Mouse (Mus musculus) testis, adult 2 months (tissue): Measurements from ENCODE around the gene Slc4a4. TPM values are rescaled to one million over a fixed set of nuclear protein-coding genes. Genes with fewer than 3 reads are reported as not detected.
A peak's percentile ranks its signal among the peaks of the same experiment; 100 is the strongest.

Experiments
- H3K27ac ChIP-seq: fragments of 200-500 bp; 2 replicates; pipeline ENCODE4 v1.5.1; 2012; ENCODE audit warnings: low read depth, low read length; ENCODE audit not compliant: control insufficient read depth, insufficient read depth
- H3K27me3 ChIP-seq: fragments of 200-500 bp; 2 replicates; pipeline ENCODE4 v1.6.1; 2012; ENCODE audit warnings: mild to moderate bottlenecking, low read length, moderate library complexity; ENCODE audit not compliant: control insufficient read depth, insufficient read depth
- H3K36me3 ChIP-seq: fragments of 200-500 bp; 2 replicates; pipeline ENCODE4 v1.6.1; 2012; ENCODE audit warnings: mild to moderate bottlenecking, low read length; ENCODE audit not compliant: control insufficient read depth, insufficient read depth
- H3K4me1 ChIP-seq: fragments of 200-500 bp; 2 replicates; pipeline ENCODE4 v1.6.1; 2012; ENCODE audit warnings: low read length; ENCODE audit not compliant: control insufficient read depth, insufficient read depth
- H3K4me3 ChIP-seq: fragments of 200-500 bp; 2 replicates; pipeline ENCODE4 v1.5.1; 2012; ENCODE audit warnings: low read depth, mild to moderate bottlenecking, low read length, moderate library complexity, mixed read lengths; ENCODE audit not compliant: control insufficient read depth
- CTCF ChIP-seq: fragments of 200-500 bp; IDR thresholded peaks from 2 replicates; pipeline ENCODE4 v1.5.1; 2012; ENCODE audit warnings: low read depth, mild to moderate bottlenecking, inconsistent platforms, low read length, moderate library complexity; ENCODE audit not compliant: control insufficient read depth, insufficient read depth, insufficient replicate concordance
- POLR2A ChIP-seq: fragments of 200-500 bp; IDR thresholded peaks from 2 replicates; pipeline ENCODE4 v1.6.1; 2012; ENCODE audit warnings: low read depth, mild to moderate bottlenecking, inconsistent platforms, low read length, moderate library complexity; ENCODE audit not compliant: control insufficient read depth
- polyA plus RNA-seq: library from polyadenylated mRNA; depleted of rRNA; stranded (reverse); fragments of >200 nt; gene quantifications from 2 replicates; pipeline ENCODE4 v1.2.3, GENCODE M21; 2012

Slc4a4 gene
- polyA plus RNA-seq, 1 experiment, result 0.38 TPM

DNA sequence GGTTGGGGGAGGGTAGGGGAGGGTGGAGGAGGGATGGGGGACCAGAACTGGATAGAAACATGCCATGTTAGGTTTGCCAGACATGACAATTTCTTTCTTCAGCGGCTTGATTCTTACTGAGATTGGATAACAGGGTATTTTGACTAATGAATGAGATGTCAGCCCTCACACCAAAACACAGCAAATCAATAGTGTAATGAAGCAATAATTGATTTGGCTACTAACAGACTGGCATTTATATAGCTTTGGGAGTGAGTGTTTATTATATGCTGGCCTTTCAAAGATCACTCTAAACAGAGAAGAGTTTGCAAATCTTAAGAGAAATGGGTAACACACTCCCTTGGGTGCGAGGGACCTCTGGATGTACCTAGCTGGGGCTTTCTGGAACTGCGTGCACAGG, 30.6 kb downstream of the Slc4a4 start:
- H3K4me1 ChIP-seq, result no peaks in the 10 kb centered on the region
- H3K27me3 ChIP-seq, result no peaks in the 10 kb centered on the region
- H3K27ac ChIP-seq, result no peak overlapping the region
- no peak for TF ChIP-seq POLR2A
- no peak for TF ChIP-seq CTCF
- H3K4me3 ChIP-seq, result no peak overlapping the region
- no peaks in the 10 kb centered on the region for H3K36me3 ChIP-seq

DNA sequence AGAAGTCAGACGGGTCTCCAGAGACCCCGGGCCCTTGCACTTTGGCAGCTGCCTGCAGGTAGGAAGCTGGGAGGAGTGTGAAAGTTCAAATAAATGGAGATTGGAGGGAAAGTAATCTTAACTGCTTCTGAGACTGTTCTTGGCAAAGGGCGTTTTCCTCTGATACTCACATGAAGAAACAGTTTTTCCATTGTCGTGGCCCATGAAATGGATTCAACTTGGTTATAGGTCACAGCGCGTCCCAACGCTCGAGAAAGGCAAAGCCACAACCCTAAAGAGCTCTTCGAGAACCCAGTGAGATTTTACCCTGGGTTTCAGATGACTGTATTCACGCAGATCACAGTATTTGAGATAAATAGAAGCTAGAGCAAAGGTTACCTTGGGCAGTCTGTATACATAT, 31.0 kb downstream of the Slc4a4 start:
- H3K27me3 ChIP-seq, result no peaks in the 10 kb centered on the region
- no peaks in the 10 kb centered on the region for H3K36me3 ChIP-seq
- no peaks in the 10 kb centered on the region for H3K4me1 ChIP-seq
- TF ChIP-seq POLR2A (no peak), CTCF (no peak)
- no peak overlapping the region for H3K4me3 ChIP-seq
- no peak overlapping the region for H3K27ac ChIP-seq

DNA sequence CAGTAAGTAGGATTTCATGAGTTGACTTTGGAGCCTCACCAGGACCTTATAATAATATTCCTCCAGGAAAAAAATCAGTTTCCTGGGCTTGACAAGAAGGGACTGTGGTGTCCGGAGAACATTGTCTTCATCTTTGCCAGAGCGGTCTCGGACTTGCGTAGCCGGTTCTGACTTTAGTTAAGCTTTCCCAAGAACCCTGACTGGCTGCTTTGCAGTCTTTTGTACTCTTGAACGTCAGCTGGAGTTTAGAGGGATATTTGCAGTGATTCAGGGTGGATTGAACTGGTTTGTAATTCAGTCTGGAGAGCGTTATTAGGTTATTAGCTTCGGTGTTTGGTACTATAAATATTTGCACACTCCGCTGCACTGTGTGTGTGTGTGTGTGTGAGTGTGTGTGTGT, 31.9 kb downstream of the Slc4a4 start:
- Histone ChIP-seq H3K27me3 (no peaks in the 10 kb centered on the region), H3K4me1 (no peaks in the 10 kb centered on the region)

DNA sequence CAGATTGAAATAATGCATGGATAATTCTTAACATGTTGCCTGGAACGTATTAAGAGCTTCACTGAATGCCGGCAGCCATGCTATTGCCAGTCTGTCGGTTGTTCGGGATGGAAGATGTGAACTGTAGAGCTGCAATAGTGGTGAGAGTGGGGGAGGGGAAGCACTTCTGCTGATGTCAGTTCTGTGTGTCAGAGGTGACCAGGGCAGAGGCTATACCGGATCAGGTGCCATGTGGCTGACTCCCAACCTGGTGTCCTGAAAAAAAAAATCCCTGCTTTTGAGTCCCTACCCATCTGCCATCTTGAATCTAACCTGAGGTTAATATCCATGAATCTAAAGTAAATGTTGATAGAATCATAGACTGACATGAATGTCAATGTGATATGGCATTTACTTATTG, 39.0 kb downstream of the Slc4a4 start:
- Histone ChIP-seq H3K27me3 (no peaks in the 10 kb centered on the region), H3K36me3 (no peaks in the 10 kb centered on the region), H3K4me3 (no peak overlapping the region), H3K4me1 (peaks cover 6% of the 10 kb centered on the region), H3K27ac (no peak overlapping the region)
- TF ChIP-seq POLR2A, result no peak

More for the DNA sequence above, 31.9 kb downstream of the Slc4a4 start:
- Histone ChIP-seq H3K36me3 (no peaks in the 10 kb centered on the region), H3K4me3 (no peak overlapping the region), H3K27ac (no peak overlapping the region)
- TF ChIP-seq CTCF (no peak), POLR2A (no peak)

DNA sequence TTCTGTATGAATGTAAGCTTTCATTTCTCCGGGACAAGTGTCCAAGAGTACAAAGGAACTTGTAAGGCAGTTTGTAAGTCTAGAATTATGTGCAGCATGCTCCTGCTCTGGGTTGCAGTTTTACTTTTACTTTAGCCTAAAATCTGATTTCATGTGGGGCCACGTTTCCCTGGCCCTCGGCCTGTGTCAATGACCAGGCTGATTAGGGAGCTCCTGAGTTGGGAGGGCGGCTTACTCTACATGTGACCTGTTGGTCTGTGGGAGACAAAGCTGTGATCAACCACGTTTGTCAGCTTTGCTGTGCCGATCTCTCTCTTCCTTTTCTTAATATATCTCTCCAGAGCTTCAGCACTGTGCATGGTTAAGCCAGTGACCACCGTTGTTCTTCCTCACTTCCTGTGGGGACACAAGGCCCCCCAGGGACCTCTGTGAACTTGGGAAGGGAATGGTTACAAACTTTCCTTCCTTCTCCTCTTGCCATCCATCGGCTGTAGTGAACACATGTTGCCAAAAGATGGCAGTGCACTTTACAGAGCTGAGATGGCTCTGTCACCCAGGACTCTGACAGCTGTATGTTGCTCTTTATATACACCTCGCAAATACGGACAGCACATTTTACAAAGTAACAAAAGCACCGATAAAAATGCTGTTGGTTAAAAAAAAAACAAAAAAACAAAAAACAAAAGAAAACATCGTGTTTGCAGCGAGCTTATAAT, 41.7 kb downstream of the Slc4a4 start:
- no peaks in the 10 kb centered on the region for H3K27me3 ChIP-seq
- H3K4me1 ChIP-seq, result peaks cover 6% of the 10 kb centered on the region
- H3K27ac ChIP-seq, result no peak overlapping the region
- no peak overlapping the region for H3K4me3 ChIP-seq
- H3K36me3 ChIP-seq, result no peaks in the 10 kb centered on the region
- TF ChIP-seq CTCF (no peak), POLR2A (no peak)

DNA sequence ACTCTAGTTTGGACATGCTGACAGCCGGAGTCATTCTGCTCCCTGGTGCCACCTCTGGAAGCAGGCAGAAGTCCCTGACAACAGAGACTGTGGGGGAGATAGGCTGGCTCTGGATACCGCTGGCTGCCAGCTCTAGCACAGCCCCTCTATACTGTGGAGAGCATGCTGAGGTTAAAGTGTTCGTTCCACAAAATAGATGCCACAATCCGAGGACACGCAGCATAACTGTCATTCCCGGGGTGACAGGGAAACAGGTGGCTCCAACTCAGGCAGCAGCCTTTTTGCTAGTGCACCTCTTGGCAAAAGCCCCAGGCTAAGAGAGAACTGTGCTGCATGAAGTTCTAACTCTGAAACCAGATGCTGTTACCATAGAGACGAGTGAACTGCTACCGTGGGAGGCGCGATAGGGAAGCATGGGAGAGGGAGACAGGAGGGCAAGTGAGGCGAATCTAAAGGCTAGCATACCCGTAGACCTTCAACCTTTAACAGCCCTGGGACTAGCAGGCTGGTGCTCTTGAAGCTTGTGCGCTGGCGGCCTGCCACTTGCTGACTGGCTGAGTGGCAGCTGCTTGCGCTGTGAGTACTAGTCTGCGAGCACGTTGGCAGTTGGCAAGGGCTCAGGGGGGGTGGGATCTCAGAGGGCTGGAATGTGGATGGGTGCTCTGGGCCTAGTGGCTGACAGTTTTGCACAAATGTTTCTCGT, 42.9 kb downstream of the Slc4a4 start:
- Histone ChIP-seq H3K27me3 (no peaks in the 10 kb centered on the region), H3K36me3 (no peaks in the 10 kb centered on the region), H3K4me1 (peaks cover 6% of the 10 kb centered on the region), H3K4me3 (peak overlapping the region; percentile 44), H3K27ac (no peak overlapping the region)
- TF ChIP-seq CTCF (no peak), POLR2A (no peak)

DNA sequence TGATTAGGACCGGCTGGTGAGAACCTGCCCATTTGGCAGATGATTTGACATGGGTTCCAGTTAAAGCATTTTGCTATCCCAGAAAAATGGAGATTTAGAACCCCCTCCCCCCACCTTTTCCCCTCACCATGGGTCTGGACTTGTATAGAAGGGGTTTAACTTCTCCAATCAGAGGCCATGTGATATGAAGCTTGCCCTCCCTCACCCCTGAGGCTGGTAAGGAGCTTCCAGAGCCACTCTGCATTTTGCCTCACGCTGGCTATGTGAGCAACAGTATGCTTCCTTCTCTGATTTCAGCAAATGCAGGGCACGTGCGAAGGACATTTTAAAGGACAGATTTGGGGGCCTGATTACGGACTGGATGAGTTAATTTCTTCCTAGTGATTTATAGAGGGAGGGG, 43.5 kb downstream of the Slc4a4 start:
- peaks cover 6% of the 10 kb centered on the region for H3K4me1 ChIP-seq
- H3K36me3 ChIP-seq, result no peaks in the 10 kb centered on the region
- no peak overlapping the region for H3K27ac ChIP-seq
- no peak for TF ChIP-seq CTCF
- no peak for TF ChIP-seq POLR2A
- no peak overlapping the region for H3K4me3 ChIP-seq
- no peaks in the 10 kb centered on the region for H3K27me3 ChIP-seq
